Mouse (Mus musculus) stomach, embryonic 16.5 days (tissue): ENCODE results near the gene Atxn1. TPM values are rescaled to one million over a fixed set of nuclear protein-coding genes. Genes with fewer than 3 reads are reported as not detected.
A peak's percentile ranks its signal among the peaks of the same experiment; 100 is the strongest.

Experiments
- ATAC-seq: fragments of 200-750 bp; cut with Nextera tagmentation; 2 replicates; pipeline ENCODE4 v1.8.0; 2017; ENCODE audit warnings: moderate number of reproducible peaks, moderate TSS enrichment; ENCODE audit not compliant: insufficient read depth, low FRiP score
- H3K27ac ChIP-seq: fragments of 300-500 bp; sonication (generic); 2 replicates; pipeline ENCODE4 v1.5.1; 2014; ENCODE audit warnings: low read length
- H3K27me3 ChIP-seq: fragments of 300-500 bp; sonication (generic); 2 replicates; pipeline ENCODE4 v1.6.1; 2014; ENCODE audit warnings: low read length, control low read depth, mixed read lengths; ENCODE audit not compliant: control insufficient read depth, insufficient read depth
- H3K36me3 ChIP-seq: fragments of 300-500 bp; sonication (generic); 2 replicates; pipeline ENCODE4 v1.6.1; 2014; ENCODE audit warnings: low read length; ENCODE audit not compliant: control insufficient read depth, insufficient read depth
- H3K4me1 ChIP-seq: fragments of 300-500 bp; sonication (generic); 2 replicates; pipeline ENCODE4 v1.6.1; 2014; ENCODE audit warnings: low read length, control low read depth, mixed read lengths; ENCODE audit not compliant: control insufficient read depth, insufficient read depth
- H3K4me2 ChIP-seq: fragments of 300-500 bp; sonication (generic); 2 replicates; pipeline ENCODE4 v1.6.1; 2014; ENCODE audit warnings: low read depth, low read length, mixed read lengths
- H3K4me3 ChIP-seq: fragments of 300-500 bp; sonication (generic); replicated peaks from 2 replicates; pipeline ENCODE4 v1.5.1; 2014; ENCODE audit warnings: mild to moderate bottlenecking, low read length
- H3K9ac ChIP-seq: fragments of 300-500 bp; sonication (generic); 2 replicates; pipeline ENCODE4 v1.6.1; 2014; ENCODE audit warnings: low read length
- H3K9me3 ChIP-seq: fragments of 300-500 bp; sonication (generic); replicated peaks from 2 replicates; pipeline ENCODE4 v1.6.1; 2016; ENCODE audit warnings: low read length, control low read depth; ENCODE audit not compliant: control insufficient read depth
- WGBS: fragments of 180-500 bp; shearing (Covaris S2); extraction: QIAGEN DNeasy Blood & Tissue Kit; methylation state at CpG from one replicate; pipeline ENCODE4 v1.1.7; 2014; 5-methylcytosine and 5-hydroxymethylcytosine counted together
- polyA plus RNA-seq: library from polyadenylated mRNA; unstranded; fragments of >200 nt; fragmentation: Nextera tagmentation; extraction: Ambion mirVana; gene quantifications from 2 replicates; pipeline ENCODE4 v1.2.1, GENCODE M21; 2015

Atxn1 gene
- polyA plus RNA-seq, 1 experiment from 2014 or later, result 7.8 TPM

DNA sequence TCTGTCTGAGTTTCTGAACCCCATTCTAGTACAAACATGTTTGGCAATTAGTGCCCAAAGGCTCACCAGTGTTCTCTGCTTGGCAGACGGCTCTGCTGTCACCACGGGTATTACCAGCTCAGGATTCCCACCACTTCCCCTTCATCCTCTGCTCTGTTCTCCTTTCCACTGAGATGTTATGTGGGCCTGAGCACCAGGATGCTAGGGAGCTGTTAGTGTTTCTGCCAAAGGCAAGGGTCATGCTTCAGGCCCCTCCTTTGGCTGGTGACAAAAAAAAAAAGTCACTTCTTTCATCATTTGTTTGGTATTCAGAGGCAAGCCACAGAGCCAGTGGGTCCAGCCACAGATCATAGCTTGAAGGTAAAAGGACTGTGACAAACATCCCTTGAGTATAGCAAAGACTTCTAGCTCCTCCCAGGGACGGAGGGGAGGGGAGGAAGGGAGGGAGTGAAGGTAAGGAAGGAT lies 81.8 kb downstream of the Atxn1 start:
- no peaks in the 10 kb centered on the region for H3K27me3 ChIP-seq

DNA sequence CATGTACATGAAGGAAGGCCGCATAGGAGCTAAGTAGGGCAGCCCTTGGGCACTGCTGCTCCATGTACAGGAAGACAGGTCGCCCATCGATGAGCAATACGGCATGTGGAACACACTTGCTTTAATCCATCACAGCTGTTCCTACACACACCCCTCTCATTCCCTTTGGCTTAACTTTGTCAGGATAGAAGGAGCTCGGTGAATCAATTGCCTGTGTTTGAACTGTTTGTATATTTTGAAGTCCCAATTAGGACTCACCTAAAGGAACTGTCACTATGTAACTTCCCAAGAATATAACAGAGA lies 84.3 kb downstream of the Atxn1 start:
- H3K27ac ChIP-seq, result peak overlapping the region; percentile 41; the same call in 1 of the 2 replicates
- 68% methylated on average over 5 of the region's 5 CpGs for whole genome bisulfite sequencing
- H3K9ac ChIP-seq, result no peak overlapping the region
- H3K4me2 ChIP-seq, result no peak overlapping the region
- H3K36me3 ChIP-seq, result no peaks in the 10 kb centered on the region
- peaks cover 10% of the 10 kb centered on the region for H3K4me1 ChIP-seq
- H3K9me3 ChIP-seq, result no peaks in the 10 kb centered on the region
- ATAC-seq, result no peak
- H3K4me3 ChIP-seq, result no peak overlapping the region
- no peaks in the 10 kb centered on the region for H3K27me3 ChIP-seq

More for the DNA sequence above, 81.8 kb downstream of the Atxn1 start:
- WGBS, result 45% methylated on average over 3 of the region's 3 CpGs
- Histone ChIP-seq H3K4me2 (no peak overlapping the region), H3K9me3 (no peaks in the 10 kb centered on the region), H3K36me3 (no peaks in the 10 kb centered on the region), H3K4me3 (no peak overlapping the region), H3K9ac (no peak overlapping the region), H3K4me1 (peaks cover 10% of the 10 kb centered on the region), H3K27ac (no peak overlapping the region)
- ATAC-seq, result no peak

DNA sequence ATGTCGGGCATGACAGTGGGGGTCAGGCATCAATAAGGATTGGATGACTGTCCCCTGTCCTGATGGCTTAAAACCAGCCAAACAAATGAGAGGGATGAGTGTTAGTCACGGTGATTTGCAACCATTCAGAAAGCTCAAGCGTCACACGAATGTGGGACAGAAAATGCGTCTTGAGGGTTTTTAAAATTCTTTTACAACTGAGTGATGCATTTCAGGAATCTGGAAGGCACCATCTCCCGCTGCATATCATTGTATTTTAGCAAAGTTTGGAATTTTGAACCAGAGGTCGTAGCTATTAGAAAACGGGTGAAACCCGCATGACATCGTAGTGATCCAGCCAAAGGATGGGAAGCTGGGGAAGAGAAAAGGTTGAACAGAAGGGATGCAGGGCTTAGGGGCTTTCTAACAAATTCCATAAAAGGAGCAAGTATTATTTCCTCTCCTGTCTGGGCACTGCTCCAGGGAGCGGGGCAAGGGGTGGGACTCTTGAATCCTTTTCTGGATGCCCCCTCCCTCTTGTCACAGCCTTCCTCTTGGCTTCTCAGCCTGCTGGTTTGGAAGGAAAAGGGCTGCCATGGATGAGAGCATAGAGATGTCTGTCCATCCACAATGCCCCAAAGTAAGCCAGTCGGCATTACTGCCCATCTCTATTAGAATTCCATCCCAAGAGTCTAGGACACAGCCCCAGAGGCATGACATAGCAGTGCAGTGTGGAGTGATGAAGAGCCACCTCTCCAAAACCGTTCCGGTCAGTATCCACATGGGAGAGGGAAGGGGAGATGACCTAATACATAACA lies 84.9 kb downstream of the Atxn1 start:
- peak overlapping the region; percentile 41; the same call in 1 of the 2 replicates for H3K27ac ChIP-seq

GRCm38 (mm10) chr13:45876939-45877338 lies 87.9 kb downstream of the Atxn1 start:
- ATAC-seq, result no peak
- H3K9me3 ChIP-seq, result no peaks in the 10 kb centered on the region
- no peak overlapping the region for H3K9ac ChIP-seq
- no peaks in the 10 kb centered on the region for H3K36me3 ChIP-seq
- H3K4me3 ChIP-seq, result no peak overlapping the region
- no peaks in the 10 kb centered on the region for H3K27me3 ChIP-seq
- H3K4me1 ChIP-seq, result peaks cover 16% of the 10 kb centered on the region
- H3K27ac ChIP-seq, result no peak overlapping the region
- 76% methylated on average over 5 of the region's 5 CpGs for WGBS
- no peak overlapping the region for H3K4me2 ChIP-seq

More for the DNA sequence above, 84.9 kb downstream of the Atxn1 start:
- Histone ChIP-seq H3K4me2 (no peak overlapping the region), H3K4me3 (no peak overlapping the region), H3K4me1 (peaks cover 10% of the 10 kb centered on the region), H3K9me3 (no peaks in the 10 kb centered on the region), H3K9ac (no peak overlapping the region), H3K36me3 (no peaks in the 10 kb centered on the region), H3K27me3 (no peaks in the 10 kb centered on the region)
- ATAC-seq, result peak; percentile 33; the same call in 1 of the 2 replicates
- WGBS, result 68% methylated on average over 14 of the region's 14 CpGs

GRCm38 (mm10) chr13:45876368-45876760 lies 88.4 kb downstream of the Atxn1 start:
- Histone ChIP-seq H3K9me3 (no peaks in the 10 kb centered on the region), H3K4me2 (no peak overlapping the region), H3K36me3 (no peaks in the 10 kb centered on the region), H3K27ac (no peak overlapping the region), H3K9ac (no peak overlapping the region), H3K27me3 (no peaks in the 10 kb centered on the region), H3K4me3 (no peak overlapping the region), H3K4me1 (peaks cover 16% of the 10 kb centered on the region)
- no peak for ATAC-seq
- 90% methylated on average over 2 of the region's 2 CpGs for WGBS

- Histone ChIP-seq H3K27me3 (no peaks in the 10 kb centered on the region), H3K4me3 (no peak overlapping the region), H3K27ac (no peak overlapping the region), H3K9me3 (no peaks in the 10 kb centered on the region), H3K4me1 (peaks cover 16% of the 10 kb centered on the region), H3K9ac (no peak overlapping the region), H3K4me2 (no peak overlapping the region), H3K36me3 (no peaks in the 10 kb centered on the region)
- ATAC-seq, result no peak
- 73% methylated on average over 6 of the region's 6 CpGs for WGBS
These were observed 89.0 kb downstream of the Atxn1 start for GRCm38 (mm10) chr13:45875686-45876367.

DNA sequence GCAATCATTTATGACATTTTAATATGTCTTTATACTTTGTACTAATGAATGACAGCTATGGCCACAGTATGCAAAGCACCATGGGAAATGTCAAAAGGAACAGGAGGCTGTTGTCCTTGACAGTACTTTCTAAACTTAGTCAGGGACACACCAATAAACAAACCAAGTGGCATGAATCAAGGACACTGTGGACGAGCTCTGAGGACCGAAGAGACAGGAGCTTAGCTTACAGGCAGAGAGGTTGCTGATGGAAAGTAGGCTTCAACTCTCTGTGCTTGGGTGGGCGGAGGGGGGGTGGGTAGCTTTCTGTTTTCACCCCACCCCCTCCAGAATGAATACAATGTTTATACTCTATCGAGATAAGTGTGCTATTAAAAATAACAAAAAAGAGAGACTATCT lies 90.6 kb downstream of the Atxn1 start:
- Histone ChIP-seq H3K27ac (no peak overlapping the region), H3K4me2 (no peak overlapping the region), H3K36me3 (no peaks in the 10 kb centered on the region), H3K4me3 (no peak overlapping the region), H3K9ac (no peak overlapping the region), H3K9me3 (no peaks in the 10 kb centered on the region), H3K4me1 (0 out of 2 replicates have a peak, but pooled peaks cover 5% of the 10 kb centered on the region), H3K27me3 (no peaks in the 10 kb centered on the region)
- 73% methylated on average over 4 of the region's 4 CpGs for WGBS
- ATAC-seq, result no peak

- no peak for ATAC-seq
- WGBS, result 76% methylated on average over 7 of the region's 7 CpGs
- Histone ChIP-seq H3K27me3 (no peaks in the 10 kb centered on the region), H3K9me3 (no peaks in the 10 kb centered on the region), H3K36me3 (no peaks in the 10 kb centered on the region), H3K4me3 (no peak overlapping the region), H3K9ac (no peak overlapping the region), H3K4me2 (no peak overlapping the region), H3K4me1 (0 out of 2 replicates have a peak, but pooled peaks cover 5% of the 10 kb centered on the region), H3K27ac (no peak overlapping the region)
These were observed 91.8 kb downstream of the Atxn1 start for GRCm38 (mm10) chr13:45872966-45873365.
